Mouse (Mus musculus): ENCODE measurements around the gene Prss32.
"Not testable (repeated sequence)": the region's sequence is repeated elsewhere in the genome, so short reads cannot be mapped to it uniquely, and the experiment has no call there.

Gene Prss32

DNA sequence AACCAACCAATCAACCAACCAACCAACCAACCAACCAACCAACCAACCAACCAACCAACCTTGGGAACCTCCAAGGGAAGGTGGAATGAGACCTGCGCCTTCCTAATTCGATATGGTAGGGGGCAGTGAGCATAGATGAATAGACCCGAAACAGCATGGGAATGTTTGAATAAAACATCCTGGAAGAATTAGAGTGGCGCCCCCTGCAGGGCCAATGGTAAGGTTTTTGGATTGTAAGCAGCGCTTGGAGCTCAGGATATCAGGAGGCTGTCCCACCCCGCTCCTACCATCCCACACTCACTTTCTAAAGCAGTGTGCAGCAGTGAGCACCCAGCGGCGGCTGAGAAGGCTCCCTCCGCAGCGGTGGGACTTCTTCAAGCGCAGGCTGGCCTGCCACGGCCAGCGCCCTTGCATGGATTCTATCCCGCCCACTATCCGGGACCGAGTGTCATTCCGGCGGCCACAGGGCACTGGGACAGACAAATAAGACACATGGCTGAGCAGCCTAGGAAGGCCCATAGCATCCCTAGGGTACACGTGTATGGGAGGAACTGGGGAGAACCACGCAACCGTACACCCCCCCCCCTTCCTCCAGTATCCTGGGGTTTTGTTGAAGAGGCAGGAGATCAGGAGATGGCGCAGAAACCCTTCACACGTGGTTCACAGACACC lies 379 bp upstream of the Prss32 start:
- DNase-seq (ENCODE audit: low read depth): no peak

DNA sequence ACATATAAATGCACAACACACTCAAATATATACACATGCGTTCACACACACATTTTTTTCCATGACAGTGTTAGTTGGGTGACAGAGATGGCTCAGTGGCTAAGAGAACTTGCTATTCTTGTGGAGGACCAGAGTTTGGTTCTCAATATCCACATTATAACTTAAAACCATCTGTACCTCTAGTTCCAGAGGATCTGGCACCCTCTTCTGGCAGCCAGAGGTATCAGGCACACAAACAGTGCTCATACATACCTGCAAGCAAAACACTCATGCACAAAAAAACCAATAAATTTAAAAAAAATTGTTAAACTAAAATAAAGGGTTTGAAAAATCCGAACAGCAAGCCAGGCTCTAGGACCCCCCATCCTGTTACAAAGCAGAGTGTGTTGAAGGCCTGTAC lies 6.4 kb downstream of the Prss32 start:
- DNase-seq (ENCODE audit: low read depth): no peak

DNA sequence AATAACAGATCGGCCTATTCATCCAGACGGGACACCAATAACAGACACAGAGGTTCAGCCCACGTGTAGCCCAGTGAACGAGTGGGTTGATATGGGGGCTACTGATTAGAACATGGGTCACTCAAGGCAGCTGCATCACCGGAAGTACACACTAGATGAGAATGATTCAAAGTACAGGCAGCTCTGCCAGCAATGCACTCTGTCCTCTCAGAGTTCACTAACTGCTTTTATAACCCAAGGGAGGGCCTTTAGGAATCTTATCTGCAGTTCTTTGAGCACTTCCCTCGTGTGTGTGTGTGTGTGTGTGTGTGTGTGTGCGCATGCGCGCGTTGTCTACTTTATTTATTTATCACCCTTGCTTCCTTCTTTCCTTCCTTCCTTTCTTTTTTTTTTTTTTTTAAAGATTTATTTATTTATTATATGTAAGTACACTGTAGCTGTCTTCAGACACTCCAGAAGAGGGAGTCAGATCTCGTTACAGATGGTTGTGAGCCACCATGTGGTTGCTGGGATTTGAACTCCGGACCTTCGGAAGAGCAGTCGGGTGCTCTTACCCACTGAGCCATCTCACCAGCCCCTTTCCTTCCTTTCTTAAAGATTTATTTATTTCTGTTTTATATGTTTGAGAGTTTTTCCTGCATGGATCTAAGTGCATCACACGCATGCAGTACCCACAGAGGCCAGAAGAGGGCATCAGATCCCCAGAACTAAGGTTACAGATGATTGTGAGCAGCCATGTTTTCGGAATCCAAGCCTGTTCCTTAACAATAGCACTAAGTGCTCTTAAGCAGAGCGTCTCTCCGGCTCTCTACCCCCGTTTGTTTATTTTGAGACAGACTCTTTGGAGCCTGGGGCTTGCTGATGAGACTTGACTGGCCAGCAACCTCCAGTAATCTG lies 7.4 kb downstream of the Prss32 start:
- DNase-seq (ENCODE audit: low read depth): peak; percentile 28

DNA sequence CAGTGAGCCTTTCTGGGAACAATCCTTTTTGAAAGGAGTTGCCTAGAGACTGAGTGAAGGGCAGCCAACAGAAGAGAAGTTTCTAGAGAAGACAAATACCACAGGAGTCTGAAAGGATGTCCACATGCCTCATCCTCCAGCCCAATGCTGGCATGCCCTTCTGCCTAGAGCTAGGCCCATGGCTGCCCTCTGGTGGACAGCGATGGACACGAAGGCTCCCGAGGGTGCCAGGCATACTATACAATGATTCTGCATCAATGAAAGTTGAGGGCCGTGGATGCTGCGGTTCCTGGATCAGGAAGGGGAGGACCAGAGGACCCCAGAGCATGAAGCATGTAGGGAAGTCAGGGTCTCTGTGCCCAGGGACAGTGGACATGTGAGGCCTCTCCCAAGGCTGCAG lies 9.6 kb downstream of the Prss32 start:
- DNase-seq (ENCODE audit: low read depth): no peak

DNA sequence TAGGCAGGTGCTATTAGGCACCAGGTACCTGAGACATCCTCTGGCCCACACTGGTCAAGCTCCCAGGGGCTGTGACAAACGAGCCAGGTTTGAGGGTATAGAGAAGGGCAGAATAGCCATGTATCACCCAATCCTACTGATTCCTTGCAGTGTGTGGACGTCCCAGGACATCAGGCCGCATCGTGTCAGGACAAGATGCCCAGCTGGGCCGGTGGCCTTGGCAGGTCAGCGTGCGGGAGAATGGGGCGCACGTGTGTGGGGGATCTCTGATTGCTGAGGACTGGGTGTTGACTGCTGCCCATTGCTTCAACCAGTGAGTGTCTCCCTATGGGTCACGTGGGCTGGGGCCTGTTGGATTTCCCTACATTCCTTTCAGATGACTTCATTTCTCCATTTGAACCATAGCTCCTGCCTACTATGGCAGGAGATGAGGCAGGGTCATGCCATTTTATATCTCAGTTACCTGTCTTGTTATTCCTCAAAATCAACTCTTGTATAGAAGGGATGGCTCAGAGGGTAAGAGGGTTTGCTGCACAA lies 10.6 kb downstream of the Prss32 start:
- DNase-seq (ENCODE audit: low read depth): no peak

DNA sequence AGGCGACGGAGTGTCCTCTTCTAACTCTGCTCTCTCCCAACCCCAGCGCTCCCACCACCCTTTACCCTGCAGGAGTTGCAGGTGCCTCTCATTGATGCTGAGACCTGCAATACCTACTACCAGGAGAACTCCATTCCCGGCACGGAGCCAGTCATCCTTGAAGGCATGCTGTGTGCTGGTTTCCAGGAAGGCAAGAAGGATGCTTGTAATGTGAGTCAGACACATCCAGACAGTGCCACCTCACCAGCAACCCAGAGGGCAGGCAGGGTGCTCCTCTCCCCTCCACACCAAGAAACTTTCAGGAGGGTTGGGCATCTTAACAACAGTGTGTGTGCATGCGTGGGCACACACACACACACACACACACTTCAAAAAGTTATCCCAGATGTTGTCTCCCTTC lies 13.5 kb downstream of the Prss32 start:
- DNase-seq (ENCODE audit: low read depth): peak; percentile 19

DNA sequence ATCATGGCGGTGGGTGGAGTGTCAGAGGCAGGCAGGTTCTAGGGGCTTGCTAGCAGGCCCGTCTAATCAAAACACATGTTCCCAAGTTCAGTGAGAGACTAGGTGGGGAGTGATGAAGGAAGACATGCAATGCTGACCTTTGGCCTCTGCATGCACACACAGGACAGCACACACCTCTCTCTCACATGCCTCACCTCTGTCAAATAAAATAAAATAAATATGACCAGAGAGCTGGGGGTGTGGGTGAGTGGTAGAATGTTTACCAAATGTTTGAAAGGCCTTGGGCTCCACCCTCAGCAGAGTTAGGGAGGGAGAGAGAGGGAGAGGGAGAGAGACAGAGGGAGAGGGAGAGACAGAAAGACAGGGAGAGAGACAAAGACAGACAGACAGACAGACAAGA lies 14.3 kb downstream of the Prss32 start:
- DNase-seq (ENCODE audit: low read depth): no peak

DNA sequence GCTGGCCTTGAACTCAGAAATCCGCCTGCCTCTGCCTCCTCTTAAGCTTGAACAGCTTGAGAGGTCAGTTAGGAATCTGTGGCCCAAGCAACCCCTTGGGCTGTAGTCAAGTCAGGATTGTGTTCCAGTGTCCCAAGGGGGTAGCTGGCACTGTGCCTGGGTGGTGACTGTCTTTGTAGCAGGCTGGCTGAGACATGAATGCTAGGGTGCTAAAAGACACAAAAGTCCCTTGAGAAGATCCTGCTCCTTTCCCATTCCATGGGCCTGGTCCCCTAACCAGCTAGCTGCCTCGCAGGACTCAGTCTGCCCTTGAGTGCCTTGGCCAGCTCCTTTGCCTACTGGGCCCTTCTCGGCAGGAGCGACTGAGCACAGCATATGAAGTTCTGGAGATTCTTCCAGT lies 19.3 kb downstream of the Prss32 start:
- DNase-seq (ENCODE audit: low read depth): no peak

DNA sequence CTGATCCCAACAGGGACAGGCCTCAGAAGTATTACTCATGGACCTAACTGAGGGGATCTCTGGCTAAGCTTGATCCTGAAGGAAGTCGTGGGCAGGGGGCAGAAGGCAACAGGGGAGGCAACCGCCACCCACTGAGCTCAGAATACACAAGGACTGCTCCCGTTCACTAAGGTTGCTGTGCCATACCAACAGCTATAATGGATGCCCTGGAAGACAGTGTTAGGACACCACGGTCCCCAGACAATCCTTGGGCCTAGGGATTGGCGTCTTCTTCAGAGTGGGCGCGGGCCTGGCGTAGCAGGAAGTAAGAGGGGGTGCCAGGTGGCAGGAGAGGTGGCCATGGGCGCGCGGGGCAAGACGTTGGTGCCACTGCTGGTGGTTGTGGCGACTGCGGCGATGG lies 24.1 kb downstream of the Prss32 start, which contains the start of gene Prss21:
Gene Prss21, plus strand, starts transcription at position 301 of the 400 bp plus-strand sequence.
- no peak for DNase-seq (ENCODE audit: low read depth)

DNA sequence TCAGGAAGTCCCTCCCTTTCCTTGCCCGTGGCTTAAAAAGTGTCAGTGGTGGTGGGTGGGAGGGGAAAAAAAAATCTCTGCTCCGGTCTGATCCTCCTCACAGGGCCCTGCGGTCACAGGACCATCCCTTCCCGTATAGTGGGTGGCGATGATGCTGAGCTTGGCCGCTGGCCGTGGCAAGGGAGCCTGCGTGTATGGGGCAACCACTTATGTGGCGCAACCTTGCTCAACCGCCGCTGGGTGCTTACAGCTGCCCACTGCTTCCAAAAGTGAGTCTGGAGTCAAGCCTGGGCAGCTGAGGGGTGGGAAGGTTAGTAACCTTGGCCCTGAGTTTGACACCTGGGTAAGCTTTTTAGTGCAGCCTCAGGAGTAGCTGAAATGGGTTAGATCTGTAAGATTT lies 24.9 kb downstream of the Prss32 start:
- DNase-seq (ENCODE audit: low read depth): no peak

DNA sequence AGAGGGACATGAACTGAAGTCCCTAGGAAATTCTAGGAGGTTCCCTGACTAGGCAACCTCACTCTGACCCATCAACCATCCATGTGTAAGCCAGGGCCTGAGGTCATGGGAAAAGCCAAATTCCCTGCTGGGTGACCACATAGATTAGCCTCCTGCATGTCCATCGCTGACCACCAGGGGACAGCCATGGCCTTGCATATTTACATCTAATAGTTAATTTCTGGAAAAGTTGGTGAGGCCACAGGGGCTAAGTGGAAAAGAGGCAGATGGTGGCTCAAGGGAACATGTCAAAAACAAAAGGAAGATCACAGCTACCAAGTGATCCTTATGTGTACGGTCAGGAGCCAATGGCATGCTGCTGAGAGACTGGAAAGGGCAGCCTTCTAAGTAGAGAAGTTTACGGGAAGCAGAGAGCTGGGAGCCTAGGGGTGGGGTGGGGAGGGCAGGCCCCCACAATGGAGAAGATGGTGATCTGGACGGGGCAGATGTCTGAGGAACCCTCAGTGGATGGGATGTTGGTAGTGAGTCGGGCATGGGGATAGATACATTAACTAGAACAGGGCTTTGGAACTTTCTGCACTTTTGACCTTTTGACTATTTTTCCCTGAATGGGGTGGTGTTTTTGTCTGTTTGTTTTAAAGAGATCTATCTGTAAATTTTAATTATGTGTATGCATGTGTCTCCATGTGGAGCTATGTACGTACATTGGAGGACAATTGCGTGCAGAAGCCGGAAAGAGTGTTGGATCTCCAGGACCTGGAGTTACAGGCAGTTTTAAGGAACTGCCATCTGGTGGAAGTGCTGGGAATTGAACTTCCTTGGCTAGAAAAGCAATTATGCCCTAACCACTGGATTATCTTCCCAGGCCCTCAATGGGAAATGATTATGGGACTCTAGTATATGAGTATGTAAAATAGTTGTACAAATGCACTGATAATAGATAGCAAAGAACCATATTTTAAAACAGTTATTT lies 30.5 kb downstream of the Prss32 start:
- peak; percentile 32 for DNase-seq (ENCODE audit: low read depth)

DNA sequence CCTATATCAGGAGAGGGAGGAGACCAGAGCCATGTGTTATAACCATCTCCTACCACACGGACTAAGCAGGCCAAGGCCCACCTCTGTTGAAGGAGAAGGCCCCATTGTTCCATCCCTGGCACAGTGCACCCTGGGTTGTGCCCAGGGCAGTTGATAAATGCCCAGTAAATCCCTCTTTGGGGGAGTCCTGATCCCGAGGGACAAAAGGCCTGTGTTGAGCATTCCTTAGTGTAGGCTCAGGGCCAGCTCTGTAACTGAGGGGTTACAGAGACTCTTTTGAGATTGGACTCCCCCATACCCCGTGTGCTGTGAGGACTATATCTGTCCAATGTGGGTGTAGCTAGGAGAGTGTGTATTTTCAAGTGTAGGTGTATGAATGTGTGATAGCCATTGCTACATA lies 33.1 kb downstream of the Prss32 start:
- no peak for DNase-seq (ENCODE audit: low read depth)

DNA sequence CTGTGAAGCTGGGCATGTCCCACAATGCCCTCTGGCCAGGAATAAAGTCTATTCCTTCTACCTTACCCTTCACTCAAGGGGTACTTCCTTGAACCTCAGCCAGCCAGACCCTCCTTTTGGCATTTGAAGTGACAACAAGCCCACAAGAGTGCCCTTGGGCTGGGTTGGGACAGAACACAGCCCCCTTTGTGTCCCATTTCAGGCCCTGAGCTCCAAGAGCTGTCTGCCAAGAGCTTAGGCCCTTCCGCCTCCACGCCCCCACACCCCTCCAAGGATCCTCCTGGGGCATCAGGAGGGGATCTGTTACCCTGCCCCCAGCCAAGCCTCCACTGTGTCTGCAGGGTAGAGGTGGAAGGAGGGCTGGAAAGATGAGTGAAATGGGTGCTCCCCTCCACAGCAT lies 33.5 kb downstream of the Prss32 start:
- DNase-seq (ENCODE audit: low read depth): no peak

DNA sequence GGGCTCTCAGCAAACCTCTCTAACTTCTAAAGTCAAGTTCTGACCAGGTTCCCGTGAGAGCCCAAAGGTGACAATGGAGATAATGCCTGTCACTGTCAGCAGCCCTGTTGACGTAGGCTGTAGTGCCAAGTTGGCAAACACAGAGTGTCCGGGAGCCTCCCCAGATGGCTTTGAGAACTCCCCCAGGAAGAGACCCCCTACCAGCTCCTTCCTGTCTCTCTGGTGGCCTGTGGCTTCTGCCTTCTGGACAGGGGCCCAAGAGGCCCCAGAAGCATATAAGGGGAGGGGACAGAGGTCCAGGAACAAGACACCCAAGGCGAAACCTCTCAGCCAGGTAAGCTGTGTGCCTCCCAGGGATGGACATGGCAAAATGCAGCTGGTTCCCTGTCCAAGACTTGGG lies 36.9 kb downstream of the Prss32 start, which contains the start of the genes Dcpp1 and Dcpp2:
Gene Dcpp1, plus strand, starts transcription at position 301 of the 400 bp plus-strand sequence.
Gene Dcpp2, plus strand, starts transcription at position 305 of the 400 bp plus-strand sequence.
- not testable (repeated sequence) for DNase-seq (ENCODE audit: low read depth)

Data from fibroblast of lung, adult 2 months (primary cell).